19 mouse cellular contexts compared by ENCODE assay signal in genomic region chr19:46903379-46903778, GRCm38 (mm10).
"Had no signal": no experiment of that assay in that cellular context is flagged by ENCODE, and none has a peak within 500 bp of the region (broad histone marks: within the 10 kb centered on the region; RNA-seq: fewer than 3 reads in every experiment).

No protein-coding gene starts in this region.

- H3K4me2 ChIP-seq: lung, embryonic 15.5 days; midbrain, embryonic 11.5 days; midbrain, embryonic 13.5 days; neural tube, embryonic 13.5 days; neural tube, embryonic 15.5 days; stomach, embryonic 15.5 days had no signal

- H3K9me3 ChIP-seq: lung, embryonic 15.5 days; megakaryocyte, embryonic 14.5 days; midbrain, embryonic 13.5 days; neural tube, embryonic 13.5 days; neural tube, embryonic 15.5 days; stomach, embryonic 15.5 days had no signal

- H3K9ac ChIP-seq: lung, embryonic 15.5 days; midbrain, embryonic 13.5 days; neural tube, embryonic 13.5 days; neural tube, embryonic 15.5 days; stomach, embryonic 15.5 days had no signal

- H3K4me3 ChIP-seq: lung, embryonic 15.5 days; megakaryocyte, embryonic 14.5 days; midbrain, embryonic 13.5 days; myocyte; neural tube, embryonic 13.5 days; neural tube, embryonic 15.5 days; stomach, embryonic 15.5 days had no signal

- H3K27me3 ChIP-seq: lung, embryonic 15.5 days; megakaryocyte, embryonic 14.5 days; midbrain, embryonic 13.5 days; neural tube, embryonic 13.5 days; neural tube, embryonic 15.5 days; stomach, embryonic 15.5 days had no signal

- DNase-seq: lung, adult 2 months; lung, postnatal 14 days; lung, postnatal 36 days; right cerebral cortex, postnatal 14 days; thymus, adult 2 months; thymus, postnatal 25 days; thymus, postnatal 4 days had no signal

- H3K4me1 ChIP-seq: lung, embryonic 15.5 days; midbrain, embryonic 13.5 days; neural tube, embryonic 15.5 days; stomach, embryonic 15.5 days had no signal

- H3K27ac ChIP-seq: lung, embryonic 15.5 days; macrophage; midbrain, embryonic 13.5 days; neural tube, embryonic 13.5 days; neural tube, embryonic 15.5 days; stomach, embryonic 15.5 days; stomach, postnatal 0 days had no signal

- ATAC-seq: lung, postnatal 0 days; midbrain, embryonic 13.5 days; midbrain, embryonic 16.5 days had no signal
